Mouse (Mus musculus): ENCODE data around the gene Zfp704. TPM values are rescaled to one million over a fixed set of nuclear protein-coding genes. Genes with fewer than 3 reads are reported as not detected.

The Zfp704 gene
- total and polyA plus RNA-seq, 3 experiments, result under 0.01 TPM; not detected in 2

GRCm38 (mm10) chr3:9544421-9544820 is 65.5 kb downstream of the Zfp704 start:
- Histone ChIP-seq H3K9me3 (replicated peaks; ENCODE audit: insufficient read depth, low read length) (no peaks in the 10 kb centered on the region), H3K79me2 (ENCODE audit: control insufficient read depth, insufficient read depth, low read length, poor library complexity) (no peaks in the 10 kb centered on the region), H3K9ac (ENCODE audit: control insufficient read depth, low read depth, low read length, poor library complexity, severe bottlenecking) (no peak overlapping the region), H3K4me1 (ENCODE audit: control insufficient read depth in 1 of 2, insufficient read depth in 2 of 2, low read length in 2 of 2) (no peaks in the 10 kb centered on the region), H3K27me3 (ENCODE audit: control insufficient read depth in 1 of 2, insufficient read depth in 2 of 2, low read length in 2 of 2) (no peaks in the 10 kb centered on the region), H3K4me3 (ENCODE audit: control insufficient read depth in 1 of 2, insufficient read depth in 1 of 2, low read depth in 2 of 2, low read length in 2 of 2) (no peak overlapping the region), H3K27ac (ENCODE audit: control insufficient read depth, low read depth, low read length) (no peak overlapping the region), H3K36me3 (ENCODE audit: control insufficient read depth in 1 of 2, insufficient read depth in 2 of 2, low read length in 2 of 2) (no peaks in the 10 kb centered on the region)
- no peak for DNase-seq (ENCODE audit: low read depth, low spot score)
- TF ChIP-seq TBP (IDR thresholded peaks at IDR 0.05; ENCODE audit: low read depth, low read length) (no peak), USF1 (IDR thresholded peaks at IDR 0.05; ENCODE audit: low read depth, low read length) (no peak), ETS1 (IDR thresholded peaks at IDR 0.05; ENCODE audit: low read depth, low read length) (no peak)

GRCm38 (mm10) chr3:9543916-9544315 is 66.0 kb downstream of the Zfp704 start:
- Histone ChIP-seq H3K4me3 (ENCODE audit: control insufficient read depth in 1 of 2, insufficient read depth in 1 of 2, low read depth in 2 of 2, low read length in 2 of 2) (no peak overlapping the region), H3K79me2 (ENCODE audit: control insufficient read depth, insufficient read depth, low read length, poor library complexity) (no peaks in the 10 kb centered on the region), H3K27ac (ENCODE audit: control insufficient read depth, low read depth, low read length) (no peak overlapping the region), H3K4me1 (ENCODE audit: control insufficient read depth in 1 of 2, insufficient read depth in 2 of 2, low read length in 2 of 2) (no peaks in the 10 kb centered on the region), H3K36me3 (ENCODE audit: control insufficient read depth in 1 of 2, insufficient read depth in 2 of 2, low read length in 2 of 2) (no peaks in the 10 kb centered on the region), H3K9ac (ENCODE audit: control insufficient read depth, low read depth, low read length, poor library complexity, severe bottlenecking) (no peak overlapping the region), H3K27me3 (ENCODE audit: control insufficient read depth in 1 of 2, insufficient read depth in 2 of 2, low read length in 2 of 2) (no peaks in the 10 kb centered on the region), H3K9me3 (replicated peaks; ENCODE audit: insufficient read depth, low read length) (no peaks in the 10 kb centered on the region)
- TF ChIP-seq HCFC1 (IDR thresholded peaks at IDR 0.05; ENCODE audit: low read depth, low read length) (no peak), SIN3A (IDR thresholded peaks at IDR 0.05; ENCODE audit: low read length) (no peak), MYB (IDR thresholded peaks at IDR 0.05; ENCODE audit: low read depth, low read length) (no peak), EP300 (IDR thresholded peaks at IDR 0.05; ENCODE audit: low read depth in 1 of 2, low read length in 2 of 2) (no peak), POLR2A (IDR thresholded peaks at IDR 0.05; ENCODE audit: control insufficient read depth in 1 of 2, insufficient read depth in 1 of 2, low read depth in 1 of 2, low read length in 2 of 2, poor library complexity in 1 of 2) (no peak), USF2 (IDR thresholded peaks at IDR 0.05; ENCODE audit: borderline replicate concordance in 1 of 2, insufficient read depth in 1 of 2, low read depth in 1 of 2, low read length in 2 of 2) (no peak), ELF1 (IDR thresholded peaks at IDR 0.05; ENCODE audit: low read depth, low read length) (no peak), MYC (IDR thresholded peaks at IDR 0.05; ENCODE audit: low read depth, low read length) (no peak)
- DNase-seq (ENCODE audit: low read depth, low spot score), result no peak

GRCm38 (mm10) chr3:9543463-9543862 is 66.4 kb downstream of the Zfp704 start:
- H3K9ac ChIP-seq (ENCODE audit: control insufficient read depth, low read depth, low read length, poor library complexity, severe bottlenecking), result no peak overlapping the region
- no peaks in the 10 kb centered on the region for H3K9me3 ChIP-seq (replicated peaks; ENCODE audit: insufficient read depth, low read length)
- no peak for TF ChIP-seq CHD2 (IDR thresholded peaks at IDR 0.05; ENCODE audit: low read length)
- TF ChIP-seq USF2 (IDR thresholded peaks at IDR 0.05; ENCODE audit: borderline replicate concordance in 1 of 2, insufficient read depth in 1 of 2, low read depth in 1 of 2, low read length in 2 of 2), result no peak
- no peak for TF ChIP-seq MAX (IDR thresholded peaks at IDR 0.05; ENCODE audit: low read length)
- TF ChIP-seq MYB (IDR thresholded peaks at IDR 0.05; ENCODE audit: low read depth, low read length), result no peak
- TF ChIP-seq KAT2A (conservative IDR thresholded peaks at IDR 0.05; ENCODE audit: low read depth, low read length), result no peak
- no peak for TF ChIP-seq MAZ (IDR thresholded peaks at IDR 0.05; ENCODE audit: low read depth, low read length)
- TF ChIP-seq CHD1 (IDR thresholded peaks at IDR 0.05; ENCODE audit: low read depth, low read length), result no peak
- no peak for TF ChIP-seq BHLHE40 (IDR thresholded peaks at IDR 0.05; ENCODE audit: borderline replicate concordance, low read depth, low read length)
- TF ChIP-seq POLR2AphosphoS2 (IDR thresholded peaks at IDR 0.05; ENCODE audit: low read length), result no peak
- H3K27ac ChIP-seq (ENCODE audit: control insufficient read depth, low read depth, low read length), result no peak overlapping the region
- no peaks in the 10 kb centered on the region for H3K4me1 ChIP-seq (ENCODE audit: control insufficient read depth in 1 of 2, insufficient read depth in 2 of 2, low read length in 2 of 2)
- no peak for DNase-seq (ENCODE audit: low read depth, low spot score)
- H3K79me2 ChIP-seq (ENCODE audit: control insufficient read depth, insufficient read depth, low read length, poor library complexity), result no peaks in the 10 kb centered on the region
- H3K36me3 ChIP-seq (ENCODE audit: control insufficient read depth in 1 of 2, insufficient read depth in 2 of 2, low read length in 2 of 2), result no peaks in the 10 kb centered on the region
- H3K4me3 ChIP-seq (ENCODE audit: control insufficient read depth in 1 of 2, insufficient read depth in 1 of 2, low read depth in 2 of 2, low read length in 2 of 2), result no peak overlapping the region
- no peaks in the 10 kb centered on the region for H3K27me3 ChIP-seq (ENCODE audit: control insufficient read depth in 1 of 2, insufficient read depth in 2 of 2, low read length in 2 of 2)

Measured in MEL (cell line).